Mouse (Mus musculus) intestine, postnatal 0 days (tissue): ENCODE data around the gene Fryl. TPM values are rescaled to one million over a fixed set of nuclear protein-coding genes. Genes with fewer than 3 reads are reported as not detected.

Source experiments
- ATAC-seq: fragments of 200-750 bp; cut with Nextera tagmentation; 2 replicates; pipeline ENCODE4 v1.8.0; 2017; ENCODE audit warnings: mild to moderate bottlenecking, moderate TSS enrichment, moderate library complexity
- H3K27ac ChIP-seq: fragments of 300-500 bp; sonication (generic); 2 replicates; pipeline ENCODE4 v1.5.1; 2014; ENCODE audit warnings: mild to moderate bottlenecking, low read depth, low read length, moderate library complexity
- H3K27me3 ChIP-seq: fragments of 300-500 bp; sonication (generic); replicated peaks from 2 replicates; pipeline ENCODE4 v1.6.1; 2014; ENCODE audit warnings: low read length, mixed read lengths; ENCODE audit not compliant: control insufficient read depth, insufficient read depth
- H3K36me3 ChIP-seq: fragments of 300-500 bp; sonication (generic); 2 replicates; pipeline ENCODE4 v1.6.1; 2014; ENCODE audit warnings: mild to moderate bottlenecking, moderate library complexity; ENCODE audit not compliant: control insufficient read depth, insufficient read depth
- H3K4me1 ChIP-seq: fragments of 300-500 bp; sonication (generic); replicated peaks from 2 replicates; pipeline ENCODE4 v1.6.1; 2014; ENCODE audit warnings: antibody characterized with exemption, low read length, mixed read lengths; ENCODE audit not compliant: control insufficient read depth, insufficient read depth
- H3K4me2 ChIP-seq: fragments of 300-500 bp; sonication (generic); replicated peaks from 2 replicates; pipeline ENCODE4 v1.6.1; 2014; ENCODE audit warnings: low read depth, mild to moderate bottlenecking, moderate library complexity
- H3K4me3 ChIP-seq: fragments of 300-500 bp; sonication (generic); 2 replicates; pipeline ENCODE4 v1.5.1; 2014; ENCODE audit warnings: low read depth, low read length
- H3K9ac ChIP-seq: fragments of 300-500 bp; sonication (generic); 2 replicates; pipeline ENCODE4 v1.6.1; 2014; ENCODE audit warnings: mild to moderate bottlenecking, low read depth, low read length
- H3K9me3 ChIP-seq: fragments of 300-500 bp; sonication (generic); 2 replicates; pipeline ENCODE4 v1.6.1; 2016; ENCODE audit warnings: mixed run types; ENCODE audit not compliant: control insufficient read depth
- CTCF ChIP-seq: sonication (generic); IDR thresholded peaks from 2 replicates; pipeline ENCODE4 v1.5.1; 2016; ENCODE audit warnings: low read depth, mild to moderate bottlenecking, control low read depth, antibody characterized with exemption, moderate library complexity
- WGBS: fragments of 180-500 bp; shearing (Covaris S2); extraction: QIAGEN DNeasy Blood & Tissue Kit; methylation state at CpG from one replicate; pipeline ENCODE4 v1.1.7; 2014; 5-methylcytosine and 5-hydroxymethylcytosine counted together
- polyA plus RNA-seq: library from polyadenylated mRNA; unstranded; fragments of >200 nt; fragmentation: Nextera tagmentation; extraction: Ambion mirVana; gene quantifications from 2 replicates; pipeline ENCODE4 v1.2.1, GENCODE M21; 2015

Fryl gene
- polyA plus RNA-seq, 1 experiment from 2014 or later: 28.2 TPM

DNA sequence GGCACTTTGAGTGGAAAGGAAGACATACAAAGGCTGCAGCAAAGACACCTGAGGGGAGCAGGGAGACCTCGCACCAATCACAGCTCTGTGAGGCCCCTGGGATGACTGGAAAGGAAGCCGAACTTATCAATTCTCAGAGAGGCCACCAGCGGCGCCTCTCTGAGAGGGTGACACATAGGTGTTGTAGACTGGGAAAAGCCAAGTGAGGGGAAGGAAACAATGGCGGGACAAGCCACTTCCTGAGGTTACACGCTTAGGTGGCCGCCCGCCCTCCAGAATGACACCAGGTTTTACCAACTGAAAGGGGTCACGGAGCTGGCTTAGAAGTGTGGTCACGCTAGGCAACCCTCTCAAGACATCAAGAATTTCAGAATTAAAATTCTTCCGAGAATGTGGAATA is 111.4 kb downstream of the Fryl start:
- no peak for ATAC-seq
- Histone ChIP-seq H3K4me1 (no peaks in the 10 kb centered on the region), H3K4me2 (no peak overlapping the region), H3K9me3 (no peaks in the 10 kb centered on the region), H3K27ac (no peak overlapping the region), H3K9ac (no peak overlapping the region), H3K4me3 (no peak overlapping the region), H3K36me3 (peaks cover 30% of the 10 kb centered on the region), H3K27me3 (no peaks in the 10 kb centered on the region)
- no peak for TF ChIP-seq CTCF
- WGBS: 88% methylated on average over 11 of the region's 11 CpGs

DNA sequence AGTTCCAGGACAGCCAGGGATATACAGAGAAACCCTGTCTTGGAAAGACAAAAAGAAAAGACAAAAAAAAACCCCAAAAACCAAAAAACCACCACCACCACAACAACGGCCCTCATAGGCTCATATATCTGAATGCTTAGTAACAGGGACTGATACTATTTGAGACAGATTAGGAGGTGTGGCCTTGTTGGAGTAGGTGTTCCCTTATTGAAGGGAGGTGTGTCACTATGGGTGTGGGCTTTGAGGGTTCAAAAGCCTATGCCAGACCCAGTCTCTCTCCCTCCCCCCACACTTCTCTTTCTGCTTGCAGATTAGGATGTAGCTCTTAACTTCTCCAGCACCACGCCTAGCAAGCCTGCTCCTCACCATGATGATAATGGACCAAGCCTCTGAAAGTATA is 114.7 kb downstream of the Fryl start:
- no peaks in the 10 kb centered on the region for H3K4me1 ChIP-seq
- no peak overlapping the region for H3K4me2 ChIP-seq
- no peak for ATAC-seq
- no peak overlapping the region for H3K4me3 ChIP-seq
- peaks cover 30% of the 10 kb centered on the region for H3K36me3 ChIP-seq
- H3K9me3 ChIP-seq: no peaks in the 10 kb centered on the region
- no peaks in the 10 kb centered on the region for H3K27me3 ChIP-seq
- WGBS: 92% methylated on average over 2 of the region's 2 CpGs
- H3K27ac ChIP-seq: no peak overlapping the region
- no peak for TF ChIP-seq CTCF
- no peak overlapping the region for H3K9ac ChIP-seq

DNA sequence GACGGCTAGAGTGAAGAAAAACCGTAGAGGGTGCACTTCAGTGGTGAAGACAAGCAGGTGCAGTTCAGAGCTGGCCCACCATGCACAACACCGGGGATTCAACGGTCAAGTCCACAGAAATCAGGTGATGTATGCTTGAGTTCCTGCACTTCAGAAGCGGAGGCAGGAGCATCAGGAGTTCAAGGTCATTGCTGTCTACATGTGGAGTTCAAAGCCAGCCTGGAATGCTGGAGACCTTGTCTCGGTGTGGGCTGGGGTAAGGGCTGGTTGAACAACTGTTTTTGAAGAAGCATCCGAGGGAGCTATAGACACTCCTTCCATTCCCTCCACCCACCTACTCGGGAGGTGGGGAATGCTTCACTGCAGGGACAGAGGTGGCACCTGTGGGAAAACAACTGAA is 115.3 kb downstream of the Fryl start:
- Histone ChIP-seq H3K9ac (no peak overlapping the region), H3K36me3 (peaks cover 24% of the 10 kb centered on the region), H3K4me2 (no peak overlapping the region), H3K27ac (no peak overlapping the region), H3K27me3 (no peaks in the 10 kb centered on the region), H3K4me3 (no peak overlapping the region), H3K4me1 (no peaks in the 10 kb centered on the region), H3K9me3 (no peaks in the 10 kb centered on the region)
- TF ChIP-seq CTCF: no peak
- no peak for ATAC-seq
- WGBS: 92% methylated on average over 8 of the region's 8 CpGs

DNA sequence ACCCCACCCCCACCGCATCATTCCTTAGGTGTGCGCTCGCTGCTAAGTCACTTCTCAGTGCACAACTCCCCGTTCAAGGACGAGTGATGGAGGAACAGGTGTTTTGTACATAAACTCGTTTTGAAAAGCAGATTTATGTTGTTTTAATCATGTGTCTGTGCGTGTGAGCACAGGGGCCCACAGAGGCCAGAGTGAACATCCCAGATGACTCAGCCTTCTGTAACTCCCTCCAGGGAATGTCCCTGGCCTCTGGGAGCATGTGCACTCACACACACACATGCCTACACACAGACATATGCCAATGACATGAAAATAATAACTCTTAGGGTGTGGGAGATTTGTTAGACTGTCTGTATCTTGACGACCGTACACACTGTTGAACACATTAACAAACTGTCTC is 118.9 kb downstream of the Fryl start:
- Histone ChIP-seq H3K27me3 (no peaks in the 10 kb centered on the region), H3K4me3 (no peak overlapping the region), H3K4me1 (no peaks in the 10 kb centered on the region), H3K9me3 (no peaks in the 10 kb centered on the region), H3K9ac (no peak overlapping the region), H3K4me2 (no peak overlapping the region), H3K36me3 (peaks cover 19% of the 10 kb centered on the region), H3K27ac (no peak overlapping the region)
- 74% methylated on average over 9 of the region's 9 CpGs for WGBS
- no peak for TF ChIP-seq CTCF
- ATAC-seq: no peak

DNA sequence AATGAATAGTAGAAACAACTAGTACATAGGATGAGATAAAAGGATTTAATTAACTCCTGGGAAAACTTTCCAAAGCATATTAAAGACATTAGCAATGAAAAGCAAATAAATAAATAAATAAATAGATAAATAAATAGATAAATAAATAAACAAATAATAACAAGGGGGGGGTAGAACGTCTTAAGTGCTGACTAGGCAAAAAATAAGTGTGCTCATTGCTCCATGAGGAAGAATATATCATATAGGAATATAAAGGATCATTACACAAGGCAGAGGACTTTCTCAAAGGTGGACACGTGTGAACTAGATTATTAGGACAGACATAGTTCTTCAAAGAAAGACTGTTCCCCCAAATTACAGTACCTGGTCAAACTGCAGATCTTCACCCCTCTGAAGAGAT is 120.5 kb downstream of the Fryl start:
- TF ChIP-seq CTCF: no peak
- H3K9ac ChIP-seq: no peak overlapping the region
- no peaks in the 10 kb centered on the region for H3K9me3 ChIP-seq
- no peaks in the 10 kb centered on the region for H3K4me1 ChIP-seq
- WGBS: 77% methylated on average over 2 of the region's 2 CpGs
- H3K27me3 ChIP-seq: no peaks in the 10 kb centered on the region
- no peak overlapping the region for H3K4me3 ChIP-seq
- no peak for ATAC-seq
- no peak overlapping the region for H3K4me2 ChIP-seq
- no peak overlapping the region for H3K27ac ChIP-seq
- peaks cover 14% of the 10 kb centered on the region for H3K36me3 ChIP-seq

DNA sequence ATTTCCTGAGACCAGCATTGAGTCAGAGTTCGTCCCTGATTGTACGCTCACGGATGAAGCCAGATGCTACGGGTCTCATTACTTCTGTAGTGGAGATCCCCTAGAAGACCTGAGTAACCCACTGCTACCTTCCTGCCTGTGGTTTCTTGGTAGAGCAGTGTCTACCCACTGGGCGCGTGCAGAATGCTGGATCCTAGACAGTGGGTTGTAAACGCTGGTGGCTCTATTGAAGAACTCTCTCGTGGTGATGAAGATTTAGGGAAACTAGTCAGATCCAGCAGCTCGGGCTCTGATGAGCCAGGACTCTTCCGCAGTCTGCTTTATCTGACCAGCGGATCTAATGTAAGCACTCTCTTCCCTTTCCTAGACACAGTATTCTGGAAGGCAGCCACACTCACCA is 121.3 kb downstream of the Fryl start:
- TF ChIP-seq CTCF: no peak
- WGBS: 62% methylated on average over 11 of the region's 11 CpGs
- Histone ChIP-seq H3K4me1 (no peaks in the 10 kb centered on the region), H3K27ac (no peak overlapping the region), H3K9ac (no peak overlapping the region), H3K9me3 (no peaks in the 10 kb centered on the region), H3K36me3 (peaks cover 9% of the 10 kb centered on the region), H3K27me3 (no peaks in the 10 kb centered on the region), H3K4me2 (no peak overlapping the region), H3K4me3 (no peak overlapping the region)
- ATAC-seq: no peak

DNA sequence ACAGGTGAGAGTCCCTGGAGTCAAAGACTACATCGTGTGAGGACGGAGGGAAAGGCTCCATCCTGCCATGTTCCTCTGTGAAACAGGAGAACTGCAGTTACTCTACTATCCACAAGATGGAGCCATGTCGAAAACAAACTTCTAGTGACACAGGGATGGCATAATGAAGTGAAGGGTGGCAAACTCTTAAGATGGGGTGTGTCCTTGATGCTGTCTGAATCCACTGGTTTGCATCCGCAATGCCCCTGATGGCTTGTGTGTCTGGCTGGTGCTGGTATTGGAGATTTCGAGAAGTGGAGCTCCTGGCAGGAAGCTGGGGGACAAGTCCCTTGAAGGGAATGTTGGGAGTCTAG is 122.6 kb downstream of the Fryl start:
- no peak overlapping the region for H3K4me3 ChIP-seq
- no peaks in the 10 kb centered on the region for H3K4me1 ChIP-seq
- no peak overlapping the region for H3K27ac ChIP-seq
- no peak overlapping the region for H3K9ac ChIP-seq
- TF ChIP-seq CTCF: peak; percentile 89
- H3K27me3 ChIP-seq: no peaks in the 10 kb centered on the region
- H3K4me2 ChIP-seq: no peak overlapping the region
- peak; percentile 59; the same call in 1 of the 2 replicates for ATAC-seq
- peaks cover 10% of the 10 kb centered on the region for H3K36me3 ChIP-seq
- H3K9me3 ChIP-seq: no peaks in the 10 kb centered on the region
- 45% methylated on average over 5 of the region's 5 CpGs for WGBS
